Mouse (Mus musculus): ENCODE measurements around the gene Rfx6. TPM values are rescaled to one million over a fixed set of nuclear protein-coding genes. Genes with fewer than 3 reads are reported as not detected.

Rfx6 gene
- not detected in 2 replicates for polyA plus RNA-seq (2016; fragmentation: Nextera tagmentation; extraction: Ambion mirVana)

GRCm38 (mm10) chr10:51677548-51678250, at the start of gene Rfx6:
Rfx6 (plus strand) TSS chr10:51677756.
- no peaks in the 10 kb centered on the region for H3K36me3 ChIP-seq
- H3K4me1 ChIP-seq (replicated peaks): 0 out of 2 replicates have a peak, but pooled peaks cover 10% of the 10 kb centered on the region
- peak; percentile 48 for DNase-seq (ENCODE audit: low spot score)
- under 1% methylated on average over 38 of the region's 38 CpGs for WGBS
- H3K4me3 ChIP-seq: peak within 1 kb of the TSS; percentile 54
- no peaks in the 10 kb centered on the region for H3K9me3 ChIP-seq
- peaks cover 56% of the 10 kb centered on the region for H3K27me3 ChIP-seq (ENCODE audit: insufficient read depth, poor library complexity, severe bottlenecking)
- no peak within 1 kb of the TSS for H3K27ac ChIP-seq

GRCm38 (mm10) chr10:51631411-51632136, 46.0 kb upstream of the Rfx6 start, which contains the start of gene Gprc6a:
Gprc6a (minus strand) TSS chr10:51631461.
- 83% methylated on average over 8 of the region's 8 CpGs for WGBS
- no peaks in the 10 kb centered on the region for H3K4me1 ChIP-seq (replicated peaks)
- no peaks in the 10 kb centered on the region for H3K36me3 ChIP-seq
- DNase-seq (ENCODE audit: low spot score): no peak
- H3K27ac ChIP-seq: no peak within 1 kb of the TSS
- H3K27me3 ChIP-seq (ENCODE audit: insufficient read depth, poor library complexity, severe bottlenecking): no peaks in the 10 kb centered on the region
- H3K9me3 ChIP-seq: no peaks in the 10 kb centered on the region
- H3K4me3 ChIP-seq: no peak within 1 kb of the TSS

- no peaks in the 10 kb centered on the region for H3K4me1 ChIP-seq (replicated peaks)
- no peak overlapping the region for H3K27ac ChIP-seq
- H3K4me3 ChIP-seq: no peak overlapping the region
- H3K27me3 ChIP-seq (ENCODE audit: insufficient read depth, poor library complexity, severe bottlenecking): no peaks in the 10 kb centered on the region
- no peaks in the 10 kb centered on the region for H3K36me3 ChIP-seq
- H3K9me3 ChIP-seq: no peaks in the 10 kb centered on the region
- WGBS: 71% methylated on average over 3 of the region's 3 CpGs
- no peak for DNase-seq (ENCODE audit: low spot score)
Observed at GRCm38 (mm10) chr10:51649506-51650221, 27.9 kb upstream of the Rfx6 start.

- no peaks in the 10 kb centered on the region for H3K27me3 ChIP-seq (ENCODE audit: insufficient read depth, poor library complexity, severe bottlenecking)
- H3K9me3 ChIP-seq: no peaks in the 10 kb centered on the region
- no peak overlapping the region for H3K27ac ChIP-seq
- no peak for DNase-seq (ENCODE audit: low spot score)
- WGBS: 87% methylated on average over 1 of the region's 1 CpGs
- H3K36me3 ChIP-seq: no peaks in the 10 kb centered on the region
- H3K4me1 ChIP-seq (replicated peaks): no peaks in the 10 kb centered on the region
- no peak overlapping the region for H3K4me3 ChIP-seq
Observed at GRCm38 (mm10) chr10:51657324-51657723, 20.2 kb upstream of the Rfx6 start.

GRCm38 (mm10) chr10:51669334-51669733, 8.2 kb upstream of the Rfx6 start:
- no peaks in the 10 kb centered on the region for H3K9me3 ChIP-seq
- H3K27me3 ChIP-seq (ENCODE audit: insufficient read depth, poor library complexity, severe bottlenecking): no peaks in the 10 kb centered on the region
- H3K36me3 ChIP-seq: no peaks in the 10 kb centered on the region
- H3K4me3 ChIP-seq: no peak overlapping the region
- H3K27ac ChIP-seq: no peak overlapping the region
- H3K4me1 ChIP-seq (replicated peaks): no peaks in the 10 kb centered on the region
- DNase-seq (ENCODE audit: low spot score): no peak

- no peak overlapping the region for H3K4me3 ChIP-seq
- H3K27me3 ChIP-seq (ENCODE audit: insufficient read depth, poor library complexity, severe bottlenecking): peaks cover 15% of the 10 kb centered on the region
- no peaks in the 10 kb centered on the region for H3K4me1 ChIP-seq (replicated peaks)
- H3K9me3 ChIP-seq: no peaks in the 10 kb centered on the region
- H3K36me3 ChIP-seq: no peaks in the 10 kb centered on the region
- DNase-seq (ENCODE audit: low spot score): no peak
- WGBS: 79% methylated on average over 4 of the region's 4 CpGs
- H3K27ac ChIP-seq: no peak overlapping the region
Observed at GRCm38 (mm10) chr10:51671583-51671982, 6.0 kb upstream of the Rfx6 start.

GRCm38 (mm10) chr10:51672082-51672779, 5.3 kb upstream of the Rfx6 start:
- Histone ChIP-seq H3K4me1 (replicated peaks) (no peaks in the 10 kb centered on the region), H3K27me3 (ENCODE audit: insufficient read depth, poor library complexity, severe bottlenecking) (peaks cover 21% of the 10 kb centered on the region), H3K27ac (no peak overlapping the region), H3K9me3 (no peaks in the 10 kb centered on the region), H3K36me3 (no peaks in the 10 kb centered on the region), H3K4me3 (no peak overlapping the region)
- WGBS: 51% methylated on average over 1 of the region's 1 CpGs
- no peak for DNase-seq (ENCODE audit: low spot score)

GRCm38 (mm10) chr10:51678251-51678639, 689 bp downstream of the Rfx6 start:
- Histone ChIP-seq H3K4me1 (replicated peaks) (0 out of 2 replicates have a peak, but pooled peaks cover 10% of the 10 kb centered on the region), H3K36me3 (no peaks in the 10 kb centered on the region), H3K27me3 (ENCODE audit: insufficient read depth, poor library complexity, severe bottlenecking) (peaks cover 56% of the 10 kb centered on the region), H3K27ac (no peak overlapping the region), H3K9me3 (no peaks in the 10 kb centered on the region), H3K4me3 (peak overlapping the region; percentile 54)
- WGBS: 5% methylated on average over 10 of the region's 10 CpGs
- DNase-seq (ENCODE audit: low spot score): peak; percentile 23

- Histone ChIP-seq H3K27ac (no peak overlapping the region), H3K36me3 (no peaks in the 10 kb centered on the region), H3K27me3 (ENCODE audit: insufficient read depth, poor library complexity, severe bottlenecking) (no peaks in the 10 kb centered on the region), H3K4me1 (replicated peaks) (no peaks in the 10 kb centered on the region), H3K9me3 (no peaks in the 10 kb centered on the region), H3K4me3 (no peak overlapping the region)
- no peak for DNase-seq (ENCODE audit: low spot score)
- 53% methylated on average over 3 of the region's 3 CpGs for WGBS
Observed at GRCm38 (mm10) chr10:51720904-51721303, 43.3 kb downstream of the Rfx6 start.

- Histone ChIP-seq H3K4me3 (no peak overlapping the region), H3K36me3 (no peaks in the 10 kb centered on the region), H3K27ac (no peak overlapping the region), H3K27me3 (ENCODE audit: insufficient read depth, poor library complexity, severe bottlenecking) (no peaks in the 10 kb centered on the region), H3K9me3 (no peaks in the 10 kb centered on the region), H3K4me1 (replicated peaks) (no peaks in the 10 kb centered on the region)
- 89% methylated on average over 5 of the region's 5 CpGs for WGBS
- DNase-seq (ENCODE audit: low spot score): no peak
Observed at GRCm38 (mm10) chr10:51761436-51761835, 83.9 kb downstream of the Rfx6 start.

GRCm38 (mm10) chr10:51763241-51763640, 85.7 kb downstream of the Rfx6 start:
- DNase-seq (ENCODE audit: low spot score): no peak
- H3K36me3 ChIP-seq: no peaks in the 10 kb centered on the region
- no peak overlapping the region for H3K27ac ChIP-seq
- WGBS: 88% methylated on average over 2 of the region's 2 CpGs
- H3K27me3 ChIP-seq (ENCODE audit: insufficient read depth, poor library complexity, severe bottlenecking): no peaks in the 10 kb centered on the region
- H3K4me3 ChIP-seq: no peak overlapping the region
- H3K4me1 ChIP-seq (replicated peaks): no peaks in the 10 kb centered on the region
- H3K9me3 ChIP-seq: no peaks in the 10 kb centered on the region

GRCm38 (mm10) chr10:51768445-51768844, 90.9 kb downstream of the Rfx6 start:
- no peaks in the 10 kb centered on the region for H3K4me1 ChIP-seq (replicated peaks)
- no peak overlapping the region for H3K4me3 ChIP-seq
- H3K36me3 ChIP-seq: no peaks in the 10 kb centered on the region
- no peak overlapping the region for H3K27ac ChIP-seq
- WGBS: 58% methylated on average over 5 of the region's 5 CpGs
- H3K27me3 ChIP-seq (ENCODE audit: insufficient read depth, poor library complexity, severe bottlenecking): no peaks in the 10 kb centered on the region
- DNase-seq (ENCODE audit: low spot score): no peak
- H3K9me3 ChIP-seq: no peaks in the 10 kb centered on the region

Measured in hindbrain, embryonic 10.5 days (tissue).